Mouse (Mus musculus) C2C12 (cell line): ENCODE measurements around the gene Zfp697.

Experiments used
- CEBPB ChIP-seq: IDR thresholded peaks from one replicate; pipeline ENCODE4 v1.6.1; 2011; ENCODE audit warnings: low read depth, mild to moderate bottlenecking, control low read depth, moderate library complexity
- CTCF ChIP-seq: IDR thresholded peaks from one replicate; pipeline ENCODE4 v1.5.1; 2011; ENCODE audit not compliant: control insufficient read depth, insufficient read depth, insufficient read length
- FOSL1 ChIP-seq: IDR thresholded peaks from one replicate; pipeline ENCODE4 v1.8.0; 2011; ENCODE audit warnings: mild to moderate bottlenecking, low read length; ENCODE audit not compliant: poor library complexity, insufficient read depth, severe bottlenecking
- MAX ChIP-seq: IDR thresholded peaks from one replicate; pipeline ENCODE4 v1.6.1; 2011; ENCODE audit warnings: mild to moderate bottlenecking, control low read depth
- MYOD1 ChIP-seq: IDR thresholded peaks from one replicate; pipeline ENCODE4 v1.6.1; 2011; ENCODE audit warnings: low read depth; ENCODE audit not compliant: control insufficient read depth, insufficient read length
- MYOG ChIP-seq: IDR thresholded peaks from one replicate; pipeline ENCODE4 v1.6.1; 2011; ENCODE audit not compliant: control insufficient read depth, insufficient read length; ENCODE audit errors: extremely low read depth
- USF1 ChIP-seq: IDR thresholded peaks from one replicate; pipeline ENCODE4 v1.6.1; 2011; ENCODE audit warnings: low read depth, mild to moderate bottlenecking, control low read depth, moderate library complexity

- TF ChIP-seq CTCF (no peak), USF1 (no peak), MYOD1 (peak; percentile 95), MYOG (no peak), MAX (no peak), CEBPB (no peak), FOSL1 (no peak)
Observed at GRCm38 (mm10) chr3:98356026-98356365, 26.3 kb upstream of the Zfp697 start.
